Mouse (Mus musculus) myocyte (in vitro differentiated cells): ENCODE results near the gene Cpne9.

Experiments used
- CEBPB ChIP-seq: IDR thresholded peaks from 2 replicates; pipeline ENCODE4 v1.6.1; 2011; ENCODE audit warnings: mild to moderate bottlenecking, moderate library complexity; ENCODE audit not compliant: poor library complexity, insufficient read depth, severe bottlenecking
- E2F4 ChIP-seq: IDR thresholded peaks from one replicate; pipeline ENCODE4 v1.6.1; 2011; ENCODE audit warnings: mild to moderate bottlenecking, control low read depth, moderate library complexity; ENCODE audit not compliant: insufficient read depth
- MAX ChIP-seq: IDR thresholded peaks from one replicate; pipeline ENCODE4 v1.6.1; 2011; ENCODE audit warnings: low read depth, mild to moderate bottlenecking, control low read depth
- MYOD1 ChIP-seq, 3 experiments: IDR thresholded peaks; one replicate each; pipeline ENCODE4 v1.6.1; 2011; ENCODE audit warnings: control low read depth in 2 of 3, low read depth in 2 of 3, mild to moderate bottlenecking in 2 of 3, moderate library complexity in 1 of 3; ENCODE audit not compliant: insufficient read length in 2 of 3, control insufficient read depth in 1 of 3
- MYOG ChIP-seq, 3 experiments: IDR thresholded peaks; one replicate each; pipeline ENCODE4 v1.6.1; 2011; ENCODE audit warnings: control low read depth in 2 of 3, low read depth in 2 of 3, mild to moderate bottlenecking in 2 of 3; ENCODE audit not compliant: insufficient read length in 2 of 3, control insufficient read depth in 1 of 3, insufficient read depth in 1 of 3
- POLR2A ChIP-seq: IDR thresholded peaks from one replicate; pipeline ENCODE4 v1.6.1; 2011; ENCODE audit warnings: low read depth, mild to moderate bottlenecking, control low read depth, moderate library complexity; ENCODE audit not compliant: insufficient read length
- POLR2AphosphoS2 ChIP-seq: IDR thresholded peaks from one replicate; pipeline ENCODE4 v1.6.1; 2011; ENCODE audit warnings: low read depth, control low read depth; ENCODE audit not compliant: insufficient read length
- REST ChIP-seq: IDR thresholded peaks from one replicate; pipeline ENCODE4 v1.6.1; 2011; ENCODE audit warnings: mild to moderate bottlenecking, control low read depth, moderate library complexity; ENCODE audit not compliant: insufficient read depth, insufficient read length
- SRF ChIP-seq: IDR thresholded peaks from one replicate; pipeline ENCODE4 v1.6.1; 2011; ENCODE audit warnings: low read depth; ENCODE audit not compliant: control insufficient read depth, insufficient read length
- TCF12 ChIP-seq: IDR thresholded peaks from one replicate; pipeline ENCODE4 v1.6.1; 2011; ENCODE audit warnings: mild to moderate bottlenecking, control low read depth; ENCODE audit not compliant: poor library complexity, insufficient read depth, severe bottlenecking
- TCF3 ChIP-seq: IDR thresholded peaks from one replicate; pipeline ENCODE4 v1.6.1; 2011; ENCODE audit warnings: low read depth, control low read depth; ENCODE audit not compliant: insufficient read length
- USF1 ChIP-seq: IDR thresholded peaks from one replicate; pipeline ENCODE4 v1.6.1; 2011; ENCODE audit warnings: low read depth, mild to moderate bottlenecking, control low read depth, moderate library complexity

- TF ChIP-seq POLR2A (no peak), CEBPB (no peak), TCF12 (no peak), MYOG (IDR thresholded peaks at IDR 0.05; ENCODE audit: control insufficient read depth in 1 of 3, insufficient read depth in 1 of 3, insufficient read length in 2 of 3, low read depth in 2 of 3) (no peak), E2F4 (no peak), REST (no peak), USF1 (no peak), SRF (no peak), MYOD1 (IDR thresholded peaks at IDR 0.05; ENCODE audit: control insufficient read depth in 1 of 3, insufficient read length in 2 of 3, low read depth in 2 of 3) (no peak), TCF3 (no peak), POLR2AphosphoS2 (no peak), MAX (no peak)
These were observed 47.0 kb upstream of the Cpne9 start for GRCm38 (mm10) chr6:113235141-113235540.
